Mouse (Mus musculus) adrenal gland, postnatal 10 days (tissue): ENCODE results near the gene Sptssa. TPM values are rescaled to one million over a fixed set of nuclear protein-coding genes. Genes with fewer than 3 reads are reported as not detected.
A peak's percentile ranks its signal among the peaks of the same experiment; 100 is the strongest.

ENCODE experiments used
- DNase-seq: peaks from one replicate; pipeline ENCODE4 v3.0.0; 2021; ENCODE audit warnings: mixed read lengths
- total RNA-seq, 2 experiments: library from RNA; stranded (reverse); gene quantifications; 2 replicates each; pipeline ENCODE4 v1.2.3; 2021

Sptssa gene
- total RNA-seq, 2 experiments from 2014 or later: 76.7 to 77.1 TPM

DNA sequence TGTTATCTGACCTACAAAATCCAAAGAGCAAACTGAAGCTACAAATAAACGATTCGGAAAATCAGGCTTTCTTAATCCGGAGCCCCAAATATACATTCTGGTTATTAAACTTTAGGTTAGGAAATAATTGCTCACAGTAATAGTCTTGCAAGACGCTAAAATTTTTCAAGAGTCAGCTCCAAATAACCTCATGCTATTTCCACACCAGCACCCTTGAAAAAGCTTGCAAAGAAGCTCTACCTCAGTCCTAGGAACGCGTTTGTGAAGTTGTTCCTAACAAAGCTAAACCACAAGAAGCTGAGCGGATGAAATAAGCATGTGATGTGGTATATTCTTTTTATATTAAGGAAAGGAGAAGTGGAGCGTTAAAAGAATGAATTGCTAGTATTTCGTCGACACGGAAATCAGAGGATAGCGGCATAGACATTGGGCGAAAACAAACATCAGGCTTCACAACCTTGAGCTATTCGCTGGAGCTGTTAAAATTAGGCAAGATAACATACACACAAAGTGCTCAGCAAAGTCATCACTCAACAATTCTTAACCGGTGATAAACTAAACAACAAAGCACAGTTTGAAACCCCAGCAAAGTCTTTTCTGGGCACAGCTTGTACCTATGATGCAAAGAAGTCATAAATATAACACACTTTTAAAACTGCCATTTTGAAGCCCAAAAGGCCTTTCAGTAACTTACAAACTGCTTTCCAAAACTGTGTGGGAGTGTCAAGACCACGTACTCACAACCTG lies 908 bp downstream of the Sptssa start:
- no peak for DNase-seq

DNA sequence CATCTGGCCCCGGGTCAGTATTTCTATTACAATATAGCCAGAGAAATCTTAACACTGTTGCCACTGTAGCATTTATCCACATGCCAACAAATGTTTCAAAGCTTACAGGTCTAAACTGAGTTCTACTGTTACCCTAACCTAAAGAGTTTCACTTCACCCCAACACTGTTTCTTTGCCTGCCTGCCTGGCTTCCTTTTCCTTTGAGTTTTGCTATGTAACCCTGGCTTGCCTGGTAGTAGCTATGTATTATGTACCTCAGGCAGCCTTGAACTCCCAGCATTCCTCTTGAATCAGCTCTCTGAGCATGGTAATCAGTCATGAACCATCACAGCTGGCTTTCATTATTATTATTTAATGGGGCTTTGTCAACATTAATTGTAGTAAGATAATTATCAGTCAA lies 1.6 kb downstream of the Sptssa start:
- DNase-seq: peak; percentile 20

- DNase-seq: peak; percentile 31
These were observed 2.2 kb downstream of the Sptssa start for GRCm38 (mm10) chr12:54654141-54654540.

GRCm38 (mm10) chr12:54652346-54652745 lies 4.0 kb downstream of the Sptssa start:
- no peak for DNase-seq

- no peak for DNase-seq
These were observed 4.6 kb downstream of the Sptssa start for GRCm38 (mm10) chr12:54651820-54652219.

GRCm38 (mm10) chr12:54651158-54651557 lies 5.2 kb downstream of the Sptssa start:
- no peak for DNase-seq

GRCm38 (mm10) chr12:54644947-54645346 lies 11.4 kb downstream of the Sptssa start:
- no peak for DNase-seq

- no peak for DNase-seq
These were observed 13.0 kb downstream of the Sptssa start for GRCm38 (mm10) chr12:54643320-54643892.

- DNase-seq: no peak
These were observed 15.0 kb downstream of the Sptssa start for GRCm38 (mm10) chr12:54641374-54641773.

GRCm38 (mm10) chr12:54640259-54640658 lies 16.1 kb downstream of the Sptssa start:
- no peak for DNase-seq

DNA sequence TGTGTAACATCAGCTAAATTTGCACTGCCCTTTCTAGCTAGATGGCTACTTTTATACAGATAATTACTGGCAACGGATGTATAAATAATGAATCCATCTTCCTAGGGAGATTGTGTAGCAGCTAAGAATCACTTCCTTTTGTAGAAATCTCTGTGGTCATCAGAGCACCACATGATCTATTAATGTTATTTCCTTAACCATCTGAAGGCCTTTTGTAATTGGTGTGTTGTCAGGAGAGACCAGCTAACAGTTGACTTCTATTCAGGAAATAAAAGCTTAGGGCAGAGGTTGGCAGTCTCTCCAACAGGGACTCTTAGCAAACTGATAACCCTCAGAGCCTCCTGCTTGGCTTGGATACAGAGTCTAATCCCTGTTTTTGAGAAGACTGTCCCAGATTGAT lies 19.3 kb downstream of the Sptssa start:
- no peak for DNase-seq

DNA sequence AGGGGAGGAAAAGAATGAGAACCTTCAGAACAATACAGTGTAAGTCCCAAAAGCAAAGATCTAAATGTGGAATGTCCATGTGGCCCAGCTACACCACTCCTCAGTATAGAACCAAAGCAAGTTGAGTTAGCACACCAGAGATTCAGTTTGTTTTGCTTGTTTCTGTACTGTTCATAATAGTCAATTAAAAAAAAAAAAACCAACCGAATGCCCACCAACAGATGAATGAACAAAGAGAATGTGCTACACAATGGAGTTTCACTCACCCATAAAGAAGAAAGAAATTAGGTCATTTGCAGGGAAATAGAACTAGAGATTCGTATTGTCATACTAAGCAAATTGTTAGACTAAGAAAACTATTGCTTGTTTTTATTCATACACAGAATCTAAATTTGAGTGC lies 24.2 kb downstream of the Sptssa start:
- no peak for DNase-seq

GRCm38 (mm10) chr12:54621942-54622341 lies 34.4 kb downstream of the Sptssa start:
- no peak for DNase-seq

DNA sequence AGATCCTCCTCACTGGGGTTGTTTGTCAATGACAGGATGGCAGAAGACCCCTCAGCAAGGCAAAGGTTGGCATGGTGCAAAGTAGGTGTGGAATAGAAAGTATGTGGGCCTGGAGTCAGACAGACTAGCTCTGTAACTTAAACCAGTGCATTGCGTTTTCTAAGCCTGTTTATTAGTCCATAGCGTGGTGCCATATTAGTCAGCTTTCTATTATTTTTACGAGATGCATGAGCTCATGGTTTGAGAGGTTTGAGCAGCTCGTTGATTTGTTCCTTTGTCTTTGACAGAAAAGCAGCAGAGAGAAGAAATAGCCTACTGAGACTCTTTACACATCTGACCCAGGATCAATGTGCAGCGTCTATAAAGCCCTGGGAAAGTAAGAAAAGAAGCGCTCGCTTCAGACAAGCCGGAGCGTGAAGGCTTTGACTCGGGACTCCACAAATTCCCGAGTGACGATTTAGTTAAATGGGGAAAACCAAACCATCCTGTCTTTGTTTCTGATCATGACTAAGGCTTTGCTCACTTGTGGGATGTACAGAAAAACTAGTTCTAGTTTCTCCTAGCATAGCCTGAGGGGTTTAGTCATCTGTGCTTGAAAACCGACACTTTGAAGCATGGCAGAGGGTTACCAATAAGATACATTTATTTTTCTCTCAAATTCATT lies 36.2 kb downstream of the Sptssa start:
- no peak for DNase-seq

DNA sequence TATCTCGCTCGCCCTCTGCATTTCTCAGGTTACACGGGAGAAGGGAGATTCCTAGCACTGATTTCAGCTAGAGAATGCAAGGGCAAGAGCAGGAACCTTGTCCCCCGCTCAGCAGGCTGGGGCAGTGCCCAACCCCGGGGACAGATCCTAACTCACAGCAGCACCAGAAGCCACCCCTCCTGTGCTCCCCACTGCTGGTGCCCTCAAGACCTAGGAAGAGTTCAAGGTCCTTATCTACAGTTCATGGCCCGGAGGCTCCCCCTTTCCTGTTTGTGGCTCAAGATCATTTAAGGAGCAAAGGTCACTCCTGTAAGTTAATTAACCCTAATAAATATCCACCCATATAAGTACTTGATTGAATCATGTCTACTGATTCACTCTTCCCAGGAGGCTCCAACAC lies 47.4 kb downstream of the Sptssa start:
- no peak for DNase-seq

- DNase-seq: no peak
These were observed 51.2 kb downstream of the Sptssa start for GRCm38 (mm10) chr12:54605203-54605602.

- DNase-seq: no peak
These were observed 52.7 kb downstream of the Sptssa start for GRCm38 (mm10) chr12:54603542-54604167.

- DNase-seq: no peak
These were observed 55.9 kb downstream of the Sptssa start for GRCm38 (mm10) chr12:54600482-54600881.

- no peak for DNase-seq
These were observed 58.0 kb downstream of the Sptssa start for GRCm38 (mm10) chr12:54598358-54598757.

- DNase-seq: no peak
These were observed 59.7 kb downstream of the Sptssa start for GRCm38 (mm10) chr12:54596715-54597114.
